Mouse (Mus musculus) cerebellum, adult 2 months (tissue): ENCODE results near the gene Syne1.

Experiments used
- CTCF ChIP-seq: fragments of 200-500 bp; IDR thresholded peaks from 2 replicates; pipeline ENCODE4 v1.5.1; 2011; ENCODE audit warnings: low read depth, mild to moderate bottlenecking, control low read depth, low read length, moderate library complexity, borderline replicate concordance; ENCODE audit not compliant: insufficient read depth
- POLR2A ChIP-seq: fragments of 200-500 bp; IDR thresholded peaks from 2 replicates; pipeline ENCODE4 v1.6.1; 2011; ENCODE audit warnings: low read length, control low read depth, borderline replicate concordance; ENCODE audit not compliant: insufficient read depth

DNA sequence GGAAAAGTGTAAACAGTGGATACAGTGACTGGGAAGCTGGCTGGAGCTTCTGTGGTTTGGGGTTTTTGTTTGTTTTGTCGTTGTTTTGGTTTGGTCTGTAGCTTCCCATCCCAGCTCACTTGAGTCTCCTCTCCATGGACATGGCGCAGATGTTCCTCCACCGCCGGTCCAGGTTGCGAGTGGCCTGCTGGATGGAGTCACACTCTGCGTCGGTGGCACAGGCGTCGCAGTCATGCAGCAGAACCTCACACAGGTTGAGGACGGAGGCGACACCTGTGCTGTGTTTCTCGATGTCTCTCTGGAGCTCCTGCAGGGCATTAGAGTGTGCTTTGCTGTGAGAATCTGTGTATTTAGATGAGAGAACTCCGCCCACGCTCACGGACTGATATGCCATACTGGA, 493.6 kb downstream of the Syne1 start:
- TF ChIP-seq CTCF (no peak), POLR2A (no peak)
